In the genomic region with DNA sequence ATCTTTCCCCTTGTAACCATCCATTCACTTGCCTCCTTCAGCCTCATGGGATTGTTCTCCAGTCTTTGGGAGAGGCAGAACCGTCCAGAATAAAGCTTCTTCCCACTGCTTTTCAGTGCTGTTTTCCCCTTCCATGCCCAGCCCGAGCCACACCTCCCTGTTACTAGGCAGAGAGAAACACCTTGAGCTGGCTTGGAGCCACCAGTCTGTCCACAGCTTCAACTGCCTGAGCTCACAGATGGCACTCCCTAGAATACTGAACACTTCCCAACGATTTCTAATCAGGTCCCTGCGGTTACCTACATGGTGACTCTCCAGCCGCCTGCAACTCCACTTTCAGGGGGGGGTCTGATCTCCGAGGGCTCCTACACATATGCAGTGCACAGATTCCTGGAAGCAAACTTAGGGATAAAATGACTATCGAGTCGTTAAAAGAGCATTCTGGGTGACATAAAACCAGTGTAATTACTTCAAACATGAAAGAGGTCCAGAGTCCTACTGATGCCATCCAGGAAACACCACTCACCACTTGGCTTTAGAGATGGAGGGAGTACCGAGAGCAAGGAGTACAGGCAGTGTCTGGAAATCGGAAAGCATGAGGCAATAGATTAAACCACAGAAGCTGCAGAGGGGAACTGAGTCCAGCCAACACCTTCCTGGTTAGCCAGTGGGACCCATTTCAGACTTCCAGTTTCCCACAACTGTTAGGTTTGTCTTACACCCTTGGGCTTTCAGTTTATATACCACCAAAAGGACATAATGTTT, we compare ENCODE assay signal across 8 mouse cellular contexts. TPM values are rescaled to one million over a fixed set of nuclear protein-coding genes. Genes with fewer than 3 reads are reported as not detected.
DNase-seq lines count a peak whose midpoint lies in the region; ATAC-seq lines count a peak whose summit lies in the region.

A gene (minus strand): TSS at position 135 of the 765 bp plus-strand sequence.

- H3K9ac ChIP-seq in hindbrain, embryonic 16.5 days (ENCODE audit: low read depth, low read length) = peak within 1 kb of the TSS; percentile 93

- no peaks in the 10 kb centered on the region for H3K27me3 ChIP-seq in hindbrain, embryonic 16.5 days (replicated peaks; ENCODE audit: control insufficient read depth, insufficient read depth, low read length)

- DNase-seq in heart, adult 11 months = peak; percentile 88
- DNase-seq in heart, postnatal 14 days = no peak
- peak; percentile 72 to 79 for DNase-seq in cerebellum, postnatal 14 days
- DNase-seq in adrenal gland, postnatal 14 days = no peak
- DNase-seq in left cerebral cortex, adult 18-20 months (ENCODE audit: low spot score in 2 of 2) = no peak
- no peak for DNase-seq in c-Kit-positive CD71-positive TER-119-positive erythroid progenitor cells, embryonic 14.5 days (ENCODE audit: low spot score)

- H3K4me2 ChIP-seq in hindbrain, embryonic 16.5 days (ENCODE audit: low read length) = peak within 1 kb of the TSS; percentile 61

- H3K4me3 ChIP-seq in hindbrain, embryonic 16.5 days (ENCODE audit: low read length) = peak within 1 kb of the TSS; percentile 74
- peak within 1 kb of the TSS; percentile 21 for H3K4me3 ChIP-seq in macrophage (ENCODE audit: inconsistent target)

- ATAC-seq in hindbrain, embryonic 16.5 days = no peak

- WGBS in hindbrain, embryonic 16.5 days = 65% methylated on average over 10 of the region's 10 CpGs
- 53% methylated on average over 10 of the region's 10 CpGs for WGBS in macrophage (ENCODE audit: missing documents)

- peak within 1 kb of the TSS; percentile 94 for H3K27ac ChIP-seq in hindbrain, embryonic 16.5 days (ENCODE audit: low read depth, low read length)
- no peak within 1 kb of the TSS for H3K27ac ChIP-seq in macrophage

- H3K9me3 ChIP-seq in hindbrain, embryonic 16.5 days (ENCODE audit: control insufficient read depth, low read length) = no peaks in the 10 kb centered on the region

- peaks cover 10% of the 10 kb centered on the region for H3K4me1 ChIP-seq in hindbrain, embryonic 16.5 days (ENCODE audit: control insufficient read depth, insufficient read depth, low read depth, low read length)

- intact Hi-C loops in heart, postnatal 14 days (cut with DNase I) = no loop called here

- H3K79me2 ChIP-seq in macrophage (ENCODE audit: inconsistent target) = no peaks in the 10 kb centered on the region

- no peaks in the 10 kb centered on the region for H3K36me3 ChIP-seq in hindbrain, embryonic 16.5 days (ENCODE audit: control insufficient read depth, insufficient read depth, low read length)
- H3K36me3 ChIP-seq in macrophage (ENCODE audit: inconsistent target) = no peaks in the 10 kb centered on the region

RNA-seq across cellular contexts. Expression of the gene that starts here (rescaled TPM):
- under 1 TPM; 0.22 to 0.48 TPM for total RNA-seq in heart, postnatal 14 days (2021)
- 2.4 TPM in 2 replicates for polyA plus RNA-seq in hindbrain, embryonic 16.5 days (2015; fragmentation: Nextera tagmentation; extraction: Ambion mirVana)
- total RNA-seq in macrophage (2018; cell fraction: chromatin; rRNA removed) = 1 to 10 TPM in 1 of 26 experiments, under 1 TPM in 2, not detected in 23; 0.33 to 1.7 (median 0.75) TPM
- total RNA-seq in macrophage (2018; cell fraction: cytosol; rRNA removed) = under 1 TPM in 22 of 26 experiments, not detected in 4; 0.07 to 0.54 (median 0.21) TPM
- total RNA-seq in macrophage (2018; cell fraction: nucleus; rRNA removed) = 1 to 10 TPM in 1 of 26 experiments, under 1 TPM in 6, not detected in 19; 0.29 to 1.2 (median 0.48) TPM
- 0.17 to 0.31 TPM (median 0.27 TPM) in 3 replicates for polyA plus RNA-seq in macrophage (2018)
- total RNA-seq in adrenal gland, postnatal 14 days (2021) = 0.38 and 0.74 TPM in 2 replicates
- total RNA-seq in left cerebral cortex, adult 18-20 months (2021) = under 1 TPM; 0.79 to 0.98 TPM

Comparison
In these comparisons a context has a peak if more than half of its experiments do, and no peak if none do; other contexts are left out.
1. DNase-seq: peak in heart, adult 11 months (single experiment) and cerebellum, postnatal 14 days (2 of 2); none in heart, postnatal 14 days (0 of 2), adrenal gland, postnatal 14 days (single experiment), left cerebral cortex, adult 18-20 months (0 of 2) and c-Kit-positive CD71-positive TER-119-positive erythroid progenitor cells, embryonic 14.5 days (single experiment).